Mouse (Mus musculus): ENCODE measurements at regions not wholly inside any gene's neighbourhood (a gene's known extent, or its start where the extent isn't known, plus 50 kb on each side); places are given as distances from the start of the nearest gene placed in this dataset.

GRCm38 (mm10) chr1:52294521-52294920 is 61.5 kb upstream of the Gls start:
- TF ChIP-seq USF1 (IDR thresholded peaks at IDR 0.05; ENCODE audit: low read depth) (no peak), MYOD1 (IDR thresholded peaks at IDR 0.05; ENCODE audit: control insufficient read depth in 1 of 3, insufficient read length in 2 of 3, low read depth in 2 of 3) (no peak), E2F4 (IDR thresholded peaks at IDR 0.05; ENCODE audit: insufficient read depth) (no peak), POLR2A (IDR thresholded peaks at IDR 0.05; ENCODE audit: insufficient read length, low read depth) (no peak), SRF (IDR thresholded peaks at IDR 0.05; ENCODE audit: control insufficient read depth, insufficient read length, low read depth) (no peak), MAX (IDR thresholded peaks at IDR 0.05; ENCODE audit: low read depth) (no peak), TCF12 (IDR thresholded peaks at IDR 0.05; ENCODE audit: insufficient read depth, poor library complexity, severe bottlenecking) (no peak), MYOG (IDR thresholded peaks at IDR 0.05; ENCODE audit: control insufficient read depth in 1 of 3, insufficient read depth in 1 of 3, insufficient read length in 2 of 3, low read depth in 2 of 3) (no peak), POLR2AphosphoS2 (IDR thresholded peaks at IDR 0.05; ENCODE audit: insufficient read length, low read depth) (no peak)
